Mouse (Mus musculus): ENCODE measurements around the gene Gm5751. TPM values are rescaled to one million over a fixed set of nuclear protein-coding genes. Genes with fewer than 3 reads are reported as not detected.

Gm5751 gene
- polyA plus RNA-seq, 1 experiment from 2014 or later, result not detected

- Histone ChIP-seq H3K36me3 (no peaks in the 10 kb centered on the region), H3K9me3 (replicated peaks) (0 out of 2 replicates have a peak, but pooled peaks cover 4% of the 10 kb centered on the region), H3K27ac (no peak overlapping the region), H3K27me3 (no peaks in the 10 kb centered on the region), H3K4me3 (no peak overlapping the region), H3K4me1 (no peaks in the 10 kb centered on the region), H3K4me2 (replicated peaks) (no peak overlapping the region), H3K9ac (no peak overlapping the region)
- WGBS, result 56% methylated on average over 9 of the region's 9 CpGs
- no peak for ATAC-seq (ENCODE audit: low FRiP score)
Observed at GRCm38 (mm10) chrX:8921813-8922607, 48.0 kb downstream of the Gm5751 start.

- no peak overlapping the region for H3K4me3 ChIP-seq
- H3K4me2 ChIP-seq (replicated peaks), result no peak overlapping the region
- H3K27me3 ChIP-seq, result no peaks in the 10 kb centered on the region
- WGBS, result 40% methylated on average over 4 of the region's 4 CpGs
- H3K9me3 ChIP-seq (replicated peaks), result no peaks in the 10 kb centered on the region
- no peak overlapping the region for H3K9ac ChIP-seq
- no peaks in the 10 kb centered on the region for H3K4me1 ChIP-seq
- no peak for ATAC-seq (ENCODE audit: low FRiP score)
- H3K36me3 ChIP-seq, result no peaks in the 10 kb centered on the region
- H3K27ac ChIP-seq, result no peak overlapping the region
Observed at GRCm38 (mm10) chrX:8927308-8927707, 53.3 kb downstream of the Gm5751 start.

Other genes with a start within 250 kb of the Gm5751 start
- gene Ssxb8, start 183.4 kb upstream of the Gm5751 start, polyA plus RNA-seq (2016; fragmentation: Nextera tagmentation; extraction: Ambion mirVana), result not detected in 2 replicates
- not detected in 2 replicates for gene Ssx9, start 125.8 kb upstream of the Gm5751 start, polyA plus RNA-seq (2016; fragmentation: Nextera tagmentation; extraction: Ambion mirVana)
- not detected in 2 replicates for gene Ssxb5, start 70.6 kb upstream of the Gm5751 start, polyA plus RNA-seq (2016; fragmentation: Nextera tagmentation; extraction: Ambion mirVana)
- not detected in 2 replicates for gene Gm6592, start 30.3 kb upstream of the Gm5751 start, polyA plus RNA-seq (2016; fragmentation: Nextera tagmentation; extraction: Ambion mirVana)
- 16.6 and 17.2 TPM in 2 replicates for gene B630019K06Rik, start 18.1 kb downstream of the Gm5751 start, polyA plus RNA-seq (2016; fragmentation: Nextera tagmentation; extraction: Ambion mirVana)
- not detected in 2 replicates for gene Fthl17b, start 88.7 kb downstream of the Gm5751 start, polyA plus RNA-seq (2016; fragmentation: Nextera tagmentation; extraction: Ambion mirVana)
- not detected in 2 replicates for gene Fthl17c, start 102.3 kb downstream of the Gm5751 start, polyA plus RNA-seq (2016; fragmentation: Nextera tagmentation; extraction: Ambion mirVana)
- not detected in 2 replicates for gene Fthl17d, start 112.5 kb downstream of the Gm5751 start, polyA plus RNA-seq (2016; fragmentation: Nextera tagmentation; extraction: Ambion mirVana)
- gene Fthl17e, start 159.2 kb downstream of the Gm5751 start, polyA plus RNA-seq (2016; fragmentation: Nextera tagmentation; extraction: Ambion mirVana), result not detected in 2 replicates
- gene Fthl17f, start 188.8 kb downstream of the Gm5751 start, polyA plus RNA-seq (2016; fragmentation: Nextera tagmentation; extraction: Ambion mirVana), result not detected in 2 replicates
- not detected in 2 replicates for gene 4930402K13Rik, start 230.3 kb downstream of the Gm5751 start, polyA plus RNA-seq (2016; fragmentation: Nextera tagmentation; extraction: Ambion mirVana)